Mouse (Mus musculus): ENCODE results near the gene Lyz2.

GRCm38 (mm10) chr10:117281381-117281920, 670 bp downstream of the Lyz2 start:
- TF ChIP-seq CTCF (conservative IDR thresholded peaks at IDR 0.05; ENCODE audit: low read length) (no peak), POU5F1 (IDR thresholded peaks at IDR 0.05; ENCODE audit: borderline replicate concordance, low read length) (no peak), NANOG (IDR thresholded peaks at IDR 0.05; ENCODE audit: borderline replicate concordance, low read length) (no peak)

Measured in E14TG2a.4 (cell line).